Mouse (Mus musculus) spleen, adult 12 weeks (tissue): ENCODE data around the gene Nck2.

Experiments
- DNase-seq: peaks from one replicate; pipeline ENCODE4 v3.0.0; 2022; ENCODE audit warnings: low spot score

The Nck2 gene

DNA sequence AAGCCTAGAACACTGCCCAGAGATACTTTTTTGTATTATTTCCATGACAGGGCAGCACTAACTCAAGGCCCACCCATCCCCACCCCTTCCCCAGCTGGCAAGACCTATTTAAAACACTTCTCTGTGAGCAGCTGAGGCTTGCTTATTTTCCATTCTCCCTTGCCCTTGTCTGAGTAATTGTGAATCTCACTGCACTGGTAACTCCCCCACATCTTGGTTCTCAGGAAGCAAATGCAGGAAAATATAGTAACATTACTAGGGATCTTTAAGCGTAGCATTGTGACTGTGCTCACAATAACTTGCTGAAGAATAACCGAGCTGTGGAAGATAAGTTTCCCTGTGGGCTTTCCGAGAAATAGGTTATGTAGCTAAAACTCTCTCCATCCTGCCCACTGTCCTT lies 24.6 kb downstream of the Nck2 start:
- no peak for DNase-seq

DNA sequence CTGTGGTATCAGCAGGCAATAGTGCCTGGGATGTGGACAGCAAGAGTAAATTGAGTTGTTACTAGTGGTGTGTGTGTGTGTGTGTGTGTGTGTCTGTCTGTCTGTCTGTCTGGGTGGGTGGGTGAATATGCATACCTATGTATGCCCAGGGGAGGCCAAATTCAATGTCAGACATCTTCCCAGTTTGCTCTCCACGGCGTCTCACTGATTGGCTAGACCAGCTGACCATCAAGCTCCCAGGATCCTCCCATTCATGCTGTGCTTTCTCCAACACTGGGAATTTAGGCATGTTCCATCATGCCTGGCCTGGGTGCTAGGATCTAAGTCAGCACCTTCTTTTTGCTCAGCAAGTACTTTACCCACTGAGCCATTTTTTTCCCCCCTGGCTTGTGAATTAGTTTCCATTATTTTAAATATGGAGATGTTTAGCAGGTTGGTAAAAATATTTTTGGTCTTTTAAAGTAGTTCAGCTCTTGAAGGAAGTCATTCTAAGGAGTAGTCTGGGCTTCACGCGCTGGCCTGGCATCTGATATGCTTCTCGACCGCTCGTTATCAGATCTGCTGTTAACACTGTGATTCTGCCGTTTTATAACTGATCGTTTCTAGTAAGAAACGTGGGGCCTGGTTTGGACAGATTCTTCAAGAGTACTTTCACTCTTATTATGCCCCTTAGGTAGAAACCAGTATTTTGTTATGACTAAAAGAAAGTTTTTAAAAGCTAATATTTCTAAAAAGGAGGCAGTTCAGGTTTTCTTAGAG lies 26.2 kb downstream of the Nck2 start:
- no peak for DNase-seq

DNA sequence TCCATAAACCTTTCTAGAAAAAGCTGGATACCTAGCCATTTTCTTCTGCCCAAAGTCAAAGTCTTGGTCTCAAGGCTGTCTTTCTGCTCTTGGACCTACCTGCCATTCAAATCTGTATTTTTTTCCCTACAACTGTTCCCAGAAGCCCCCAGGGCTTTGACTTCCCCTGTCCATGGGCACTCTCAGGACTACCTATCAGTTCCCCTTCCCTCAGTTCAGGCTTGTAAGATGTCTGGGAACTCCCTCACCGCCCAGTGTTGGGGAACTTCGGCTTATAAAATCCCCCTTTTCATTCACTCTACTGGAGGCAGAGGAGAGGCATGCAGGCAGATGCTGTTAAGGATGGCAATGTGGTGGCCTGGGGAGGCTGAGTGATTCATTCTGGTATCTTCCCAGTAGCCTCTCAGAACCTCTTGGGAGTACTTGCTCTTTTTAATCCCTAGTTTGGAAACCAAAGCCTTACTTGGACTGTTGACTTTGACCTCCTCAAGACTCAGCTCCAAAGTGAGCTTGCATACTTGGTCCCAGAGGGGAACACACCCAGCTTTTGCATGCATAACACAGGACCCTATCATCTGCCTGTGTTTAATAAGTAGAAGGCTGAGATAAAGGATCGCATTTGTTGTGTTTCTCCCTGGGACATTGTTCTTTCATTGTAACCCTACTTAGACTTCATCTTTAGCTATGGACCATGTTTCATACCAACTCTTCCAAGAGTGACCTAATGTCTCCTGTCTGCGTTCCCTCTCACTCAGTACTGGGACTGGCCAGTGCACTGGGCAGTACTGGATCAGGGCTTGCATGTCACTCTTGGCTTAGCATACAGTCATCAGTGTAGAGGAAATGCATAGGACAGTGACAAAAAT lies 27.0 kb downstream of the Nck2 start:
- DNase-seq = no peak

DNA sequence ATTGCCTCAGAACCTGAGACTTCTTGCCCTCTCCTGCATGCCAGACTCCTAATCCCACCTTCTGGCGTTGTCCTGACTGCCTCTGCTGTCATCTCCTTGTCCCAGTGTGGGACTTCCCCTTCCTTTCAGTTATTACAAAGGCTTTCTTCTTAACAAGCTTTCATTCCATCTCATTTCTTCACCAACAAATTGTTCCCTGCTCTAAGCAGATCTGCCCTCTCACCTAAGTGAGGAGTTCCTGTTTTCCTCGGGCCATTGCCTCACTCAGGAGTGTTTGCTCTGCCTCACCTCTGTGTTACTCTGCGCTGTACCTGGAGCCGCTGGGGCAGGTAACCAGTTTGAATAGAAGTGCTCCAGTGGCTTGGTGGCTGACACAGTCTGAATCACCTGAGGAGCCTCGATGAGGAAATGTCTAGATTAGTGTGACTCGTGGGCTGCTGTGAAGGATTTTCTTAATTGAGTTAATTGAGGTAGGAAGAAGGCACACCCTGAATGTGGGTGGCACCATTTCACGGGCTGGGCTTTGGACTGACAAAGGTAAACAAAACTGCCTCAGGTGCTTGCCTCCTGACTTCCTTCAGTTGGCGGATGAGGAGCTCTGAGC lies 27.8 kb downstream of the Nck2 start:
- no peak for DNase-seq

DNA sequence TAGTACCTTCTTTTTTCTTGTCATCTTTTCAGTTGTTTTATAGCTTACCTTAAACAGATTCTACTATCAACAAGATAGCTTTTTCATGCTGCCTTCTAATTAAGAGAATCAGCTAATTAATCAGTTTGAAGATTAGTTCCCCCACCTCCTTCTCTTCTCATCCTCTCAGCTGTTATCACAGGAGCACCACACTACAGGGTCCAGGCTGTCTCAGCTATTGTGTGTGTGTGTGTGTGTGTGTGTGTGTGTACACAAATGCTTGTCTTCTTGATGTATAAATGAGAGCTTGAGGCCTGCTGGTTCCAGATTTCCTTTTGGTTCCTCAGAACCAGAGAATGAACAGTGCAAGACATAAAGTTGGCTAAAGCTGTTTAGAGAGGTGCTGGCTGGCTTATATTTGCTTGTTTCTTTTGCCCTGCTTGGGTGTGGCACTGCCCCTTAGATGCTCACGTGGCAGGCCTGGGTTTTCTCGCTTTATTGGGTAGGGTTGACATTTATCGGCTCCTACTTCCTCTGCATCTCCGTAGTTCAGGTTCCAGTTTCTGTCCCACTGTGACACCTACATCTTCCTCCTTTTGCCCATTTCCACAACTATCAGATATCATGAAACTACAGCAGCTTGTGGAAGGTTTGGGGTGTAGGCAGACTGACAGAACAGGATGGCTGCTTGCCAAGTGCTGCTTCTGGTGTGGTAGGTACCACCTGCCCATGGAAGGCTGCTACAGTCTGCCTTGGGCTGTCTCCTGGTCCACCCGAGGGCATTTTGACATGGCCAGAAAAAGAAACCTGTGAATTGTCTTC lies 29.6 kb downstream of the Nck2 start:
- DNase-seq = no peak

DNA sequence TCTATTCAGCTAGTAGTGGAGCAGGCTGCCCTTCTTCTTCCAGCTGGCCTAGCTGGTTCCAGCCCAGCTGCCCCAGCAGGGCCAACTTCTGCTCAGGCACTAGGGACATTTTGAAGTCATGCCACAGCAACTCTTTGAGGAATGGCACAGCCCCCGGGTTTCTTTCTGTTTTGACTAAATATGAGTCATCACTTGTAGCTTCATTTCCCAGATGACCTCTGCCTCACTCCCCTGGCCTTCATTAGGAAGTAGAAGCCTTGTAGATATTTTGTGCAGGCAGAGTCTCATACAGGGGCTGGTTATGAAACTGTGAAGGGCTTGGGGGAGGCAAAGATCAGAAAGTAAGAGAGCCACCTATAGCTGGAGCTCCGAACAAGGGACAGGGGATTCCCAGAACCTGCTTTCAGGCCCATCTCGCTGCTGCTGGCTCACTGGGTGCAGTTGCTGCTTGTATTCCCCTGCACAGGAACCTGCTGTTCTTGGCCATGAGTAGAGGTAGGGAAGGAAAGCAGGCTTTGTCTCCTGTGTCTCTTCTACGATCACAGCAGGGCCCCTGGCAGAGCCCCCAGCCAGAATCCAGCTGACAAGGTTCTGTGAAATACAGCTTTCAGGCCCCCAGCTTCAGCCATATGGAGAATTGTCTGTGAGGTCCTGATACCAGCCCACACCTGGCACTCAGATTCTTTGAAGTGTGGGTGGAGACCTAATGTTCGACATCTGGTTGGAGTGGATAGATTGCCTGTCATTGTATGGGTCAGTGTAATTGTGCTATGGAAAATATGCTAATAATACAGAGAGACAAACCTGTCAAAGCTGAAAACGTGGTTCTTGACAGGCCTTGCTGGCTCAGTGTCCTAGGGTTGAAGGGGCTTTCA lies 30.4 kb downstream of the Nck2 start:
- no peak for DNase-seq

DNA sequence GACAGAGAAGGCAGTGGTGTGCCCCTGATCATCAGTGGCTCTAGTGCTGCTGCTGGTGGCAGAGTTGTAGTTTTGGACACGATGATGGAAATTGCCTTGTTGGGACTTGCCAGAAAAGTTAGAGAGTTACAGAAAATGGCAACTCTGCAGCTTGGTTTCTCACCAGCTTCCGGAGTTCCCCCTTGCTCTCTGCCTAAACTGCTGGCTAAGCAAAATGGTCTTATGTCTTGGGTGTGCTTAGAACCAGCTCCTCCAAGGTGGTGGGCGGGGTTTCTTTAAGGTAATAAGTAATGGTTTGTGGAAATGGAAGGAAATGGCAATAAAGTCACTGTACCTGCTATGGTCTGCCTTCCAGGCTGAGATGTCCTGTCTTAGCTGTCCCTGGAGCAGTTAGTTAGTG lies 33.6 kb downstream of the Nck2 start:
- DNase-seq = no peak

DNA sequence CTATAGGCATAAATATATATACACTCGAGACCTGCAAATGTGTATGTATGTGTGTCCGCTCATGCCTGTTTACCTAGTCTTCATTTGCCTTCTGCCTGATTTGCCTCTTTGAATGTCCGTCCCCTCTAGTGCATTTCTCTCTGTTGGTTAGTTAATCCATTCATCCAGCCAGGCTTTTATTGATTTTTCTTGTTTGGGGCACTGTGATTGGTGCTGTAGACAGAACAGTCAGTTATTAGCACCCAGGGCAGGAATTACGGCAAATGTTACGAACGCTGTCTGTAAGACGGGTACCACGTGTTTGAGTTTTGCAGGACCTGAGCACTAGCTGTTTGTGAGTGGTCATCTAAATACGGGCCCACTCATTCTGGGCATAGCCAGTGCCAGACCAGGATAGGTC lies 40.8 kb downstream of the Nck2 start:
- DNase-seq = no peak

DNA sequence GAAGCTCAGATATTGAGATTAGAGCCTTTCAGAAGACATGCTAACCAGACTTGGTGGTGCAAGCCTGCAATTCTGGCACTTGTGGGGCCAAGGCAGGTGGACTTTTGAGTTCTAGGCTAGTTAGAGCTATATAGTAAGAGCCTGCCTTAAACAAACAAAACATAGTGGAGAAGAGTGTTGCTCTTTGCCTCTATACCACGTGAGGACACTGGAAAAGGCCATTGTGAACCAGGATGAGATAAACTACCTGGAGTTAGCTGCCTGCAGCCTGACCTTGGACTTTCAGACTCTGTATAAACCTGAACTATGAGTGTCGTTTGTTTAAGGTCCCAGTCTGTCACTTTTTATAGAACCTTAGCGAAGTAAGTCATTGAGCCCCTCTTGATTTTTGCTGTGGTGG lies 42.1 kb downstream of the Nck2 start:
- no peak for DNase-seq

DNA sequence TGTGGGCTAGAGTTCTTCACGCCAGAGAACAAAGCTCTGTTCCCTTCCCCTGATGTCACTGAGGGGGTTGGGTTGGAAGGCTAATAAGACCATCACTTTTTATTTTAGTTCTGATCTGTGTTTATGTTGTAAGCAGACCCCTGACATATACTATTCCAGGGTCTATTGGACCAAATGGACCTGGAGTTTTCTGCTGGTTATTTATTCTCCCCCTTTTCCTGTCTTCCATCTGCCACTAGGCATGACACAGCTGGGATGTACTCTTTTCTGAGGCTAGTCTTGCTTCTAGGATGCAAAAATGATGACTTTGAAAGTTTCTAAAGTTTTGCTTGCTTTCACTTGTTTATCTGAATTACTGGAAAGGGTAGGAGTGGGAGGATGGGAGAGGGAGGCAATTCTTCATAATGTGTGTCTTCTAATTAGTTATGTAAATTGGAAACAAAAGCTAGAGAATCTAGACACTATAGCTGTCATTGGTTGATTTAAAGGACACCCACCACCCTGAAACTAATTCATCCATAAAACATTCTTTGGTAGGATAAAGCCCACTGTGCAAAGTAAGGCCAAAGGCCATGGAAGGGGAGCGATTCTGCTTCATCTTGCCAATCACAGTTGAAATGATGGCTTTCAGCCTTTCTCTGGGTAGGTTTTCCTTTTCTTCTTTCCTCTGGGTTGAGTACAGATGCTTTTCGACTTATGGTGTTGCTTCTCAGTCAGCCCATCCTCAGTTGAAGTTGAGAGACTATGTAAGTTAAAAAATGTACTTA lies 42.8 kb downstream of the Nck2 start:
- no peak for DNase-seq

DNA sequence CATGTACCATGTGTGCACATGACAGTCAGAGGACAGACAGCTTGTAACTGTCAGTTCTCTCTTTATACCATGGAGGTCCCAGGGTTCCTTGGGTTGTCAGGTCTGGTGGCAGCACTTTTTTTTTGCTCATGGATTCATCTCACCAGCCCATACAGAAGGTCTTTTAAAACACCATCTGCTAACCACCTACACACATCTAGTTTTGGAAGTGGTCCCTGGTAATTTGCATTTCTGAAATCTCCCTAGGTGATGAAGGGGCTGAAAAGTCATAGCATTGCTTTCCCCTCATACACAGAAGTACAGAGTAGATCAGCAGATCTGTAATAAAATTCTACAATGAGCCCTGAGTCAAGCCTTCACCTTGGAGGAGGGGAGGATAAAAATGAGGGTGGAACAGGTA lies 44.9 kb downstream of the Nck2 start:
- no peak for DNase-seq

DNA sequence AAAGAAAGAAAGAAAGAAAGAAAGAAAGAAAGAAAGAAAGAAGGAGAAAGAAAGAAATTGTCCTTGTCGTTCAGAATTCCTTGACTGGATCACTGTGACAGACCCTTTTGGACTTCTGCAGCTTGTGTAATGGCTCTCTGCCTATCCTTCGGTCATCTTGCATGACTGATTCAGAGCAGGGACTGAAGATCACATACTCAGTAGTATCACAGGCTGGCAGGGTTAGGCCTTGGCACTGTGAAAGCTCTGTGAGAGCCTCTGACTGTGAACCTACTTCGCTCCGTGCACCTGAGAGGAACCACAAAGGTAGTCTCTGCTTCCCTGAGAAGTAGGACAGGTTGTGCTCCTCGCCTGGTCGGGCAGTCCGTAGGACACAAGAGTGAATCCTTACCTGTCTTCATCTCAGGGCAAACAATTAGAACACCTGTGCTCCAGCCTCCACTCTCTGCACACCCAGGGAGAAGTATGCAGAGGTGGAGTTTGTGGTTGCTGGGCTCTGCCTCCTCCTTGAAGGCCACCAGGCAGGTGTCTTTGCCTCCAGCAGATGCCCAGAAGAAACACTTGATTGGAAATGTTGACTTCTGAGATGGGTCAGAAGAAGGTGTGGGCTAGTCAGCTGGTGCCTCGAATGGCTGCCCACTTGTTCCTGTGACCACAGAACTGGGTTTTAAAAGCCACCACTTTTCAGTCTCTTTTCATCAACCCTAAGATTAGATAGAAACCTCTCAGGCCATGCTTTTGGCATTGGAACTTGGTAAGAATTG lies 47.3 kb downstream of the Nck2 start:
- no peak for DNase-seq

DNA sequence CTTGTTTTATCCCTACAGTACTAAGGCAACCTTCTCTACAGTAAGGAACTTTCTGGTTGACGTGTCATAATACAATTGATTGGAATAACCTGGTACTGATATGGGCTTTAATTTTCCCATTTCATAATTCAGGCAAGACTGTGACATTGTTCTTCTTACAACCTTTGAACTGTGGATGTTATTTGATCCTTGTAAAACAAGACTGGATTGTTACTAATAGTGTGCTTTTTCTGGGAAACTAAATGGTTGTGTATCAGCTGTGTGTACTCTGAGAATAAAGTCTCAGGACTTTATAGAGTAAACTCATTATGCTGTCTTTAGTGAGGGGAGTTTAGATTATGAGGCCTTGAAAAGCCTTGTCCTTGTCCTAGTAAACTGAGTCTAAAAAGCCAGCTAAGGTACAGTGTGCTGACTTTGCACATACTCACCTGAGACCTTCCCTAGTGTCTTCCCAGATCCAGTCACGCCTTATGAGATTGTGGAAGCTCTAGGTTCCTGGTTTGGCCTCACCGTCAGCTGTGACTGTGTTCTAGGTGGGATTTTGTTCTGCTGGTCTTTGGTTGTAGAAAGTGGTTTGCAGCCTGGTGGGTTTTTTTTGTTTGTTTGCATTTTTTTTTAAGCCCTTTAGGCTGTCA lies 48.5 kb downstream of the Nck2 start:
- DNase-seq = no peak

DNA sequence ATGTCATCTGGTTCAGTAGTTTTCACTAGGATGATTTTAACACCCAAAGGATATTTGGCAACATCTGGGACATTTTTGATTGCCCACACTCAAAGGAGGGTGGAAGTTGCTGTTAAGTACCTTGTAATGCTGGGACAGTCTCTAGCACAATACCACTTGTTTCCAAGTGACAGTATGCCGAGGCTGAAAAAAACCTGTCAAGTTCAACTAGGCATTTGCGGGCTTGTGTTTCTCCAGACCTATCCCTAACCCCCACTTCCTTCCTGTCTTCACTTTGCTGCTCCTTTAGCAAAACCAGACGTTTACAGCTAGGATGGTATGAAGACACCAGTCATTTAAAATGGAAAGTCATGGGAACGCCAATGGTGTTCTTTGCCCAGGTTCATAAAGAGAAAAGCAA lies 51.7 kb downstream of the Nck2 start:
- no peak for DNase-seq

DNA sequence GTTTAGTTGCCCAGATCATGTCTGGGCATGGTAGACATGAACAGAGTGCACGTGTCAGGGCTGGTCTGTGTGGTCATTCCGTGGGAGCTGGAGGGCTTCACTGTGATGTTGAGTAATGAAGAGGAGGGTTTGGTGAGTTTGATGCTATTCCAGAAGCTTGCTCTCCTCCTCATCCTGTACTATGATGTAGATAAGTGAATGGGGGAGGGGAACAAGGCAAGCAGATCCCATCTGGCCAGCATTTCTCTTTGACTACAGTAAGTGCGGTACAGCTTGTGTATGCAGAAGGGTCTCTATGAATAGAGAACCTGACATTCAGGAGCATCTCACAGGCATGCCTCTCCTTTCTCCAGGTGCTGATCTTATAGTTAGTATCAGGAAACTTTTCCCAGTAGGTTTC lies 52.6 kb downstream of the Nck2 start:
- no peak for DNase-seq

DNA sequence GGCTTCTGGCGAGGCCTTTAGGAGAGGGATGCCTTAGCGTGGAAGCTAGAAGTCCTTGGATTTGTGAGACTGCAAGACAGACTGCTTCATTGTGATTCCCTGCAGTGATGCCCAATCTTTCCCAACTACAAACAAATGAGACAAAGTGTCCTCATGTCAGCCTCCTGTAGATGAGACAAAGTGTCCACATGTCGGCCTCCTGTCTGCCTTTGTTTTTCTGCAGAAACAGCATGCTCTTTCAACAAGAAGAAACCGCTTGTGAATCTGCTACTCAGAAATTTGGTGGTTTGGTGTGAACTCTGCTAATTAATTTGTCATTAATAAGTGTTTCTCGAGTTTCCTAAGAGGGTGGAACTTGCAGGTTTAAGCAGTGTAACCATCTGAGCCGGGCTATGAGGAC lies 53.6 kb downstream of the Nck2 start:
- DNase-seq = no peak

DNA sequence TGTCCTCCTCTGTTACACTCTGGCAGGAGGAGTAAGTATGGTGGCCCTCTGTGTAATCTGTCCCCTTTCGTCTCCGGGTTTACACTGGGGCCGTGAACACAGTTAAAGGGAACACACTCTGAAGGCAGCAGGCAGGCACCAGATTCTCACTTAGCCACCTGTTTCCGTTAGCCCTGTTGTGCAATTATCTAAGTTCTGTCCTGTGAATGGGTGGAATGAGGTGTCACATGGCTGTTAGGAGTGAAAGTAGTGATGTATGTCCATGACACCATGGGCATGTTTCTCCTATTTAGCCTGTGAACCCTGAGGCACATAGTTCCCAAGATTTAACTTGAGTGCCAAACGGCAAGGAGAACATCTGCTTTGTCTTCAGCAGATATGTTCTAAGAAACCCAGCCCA lies 55.7 kb downstream of the Nck2 start:
- no peak for DNase-seq

DNA sequence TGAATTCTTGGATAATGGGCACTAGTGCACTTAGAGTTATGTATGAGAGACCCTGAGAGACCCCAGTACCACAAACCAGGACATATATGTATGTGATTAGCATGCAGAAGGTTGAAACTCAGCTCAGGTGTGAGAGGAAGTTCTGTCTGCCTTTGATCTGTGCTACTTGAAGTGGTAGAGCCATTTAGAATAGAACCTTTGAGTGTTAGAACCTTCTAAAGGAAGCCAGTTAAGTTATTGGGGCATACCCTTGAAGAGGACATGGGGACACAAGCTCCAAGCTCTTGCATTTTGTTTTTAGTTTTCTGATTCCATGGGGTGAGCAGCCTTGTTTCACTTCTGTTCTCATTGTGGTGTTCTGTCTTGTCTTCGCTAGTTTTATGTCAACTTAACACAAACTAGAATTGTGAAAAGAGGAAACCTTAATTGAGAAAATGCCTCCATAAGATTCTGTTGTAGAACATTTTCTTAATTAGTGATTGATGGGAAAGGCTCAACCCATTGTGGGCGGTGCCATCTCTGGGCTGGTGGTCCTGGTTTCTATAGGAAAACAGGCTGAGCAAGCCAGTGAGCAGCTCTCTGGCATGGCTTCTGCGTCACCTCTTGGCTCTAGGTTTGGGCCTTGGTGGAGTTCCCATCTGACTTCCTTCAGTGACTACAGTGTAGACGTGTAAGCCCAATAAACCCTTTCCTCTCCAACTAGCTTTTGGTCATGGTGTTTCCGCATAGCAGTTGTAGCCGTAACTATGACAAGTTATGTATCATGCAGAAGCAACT lies 57.0 kb downstream of the Nck2 start:
- no peak for DNase-seq
